Mouse (Mus musculus) gastrocnemius, postnatal 10 days (tissue): ENCODE measurements around the gene Ppp1r35. TPM values are rescaled to one million over a fixed set of nuclear protein-coding genes. Genes with fewer than 3 reads are reported as not detected.

ENCODE experiments used
- DNase-seq: peaks from one replicate; pipeline ENCODE4 v3.0.0; 2021; ENCODE audit warnings: mixed read lengths
- total RNA-seq, 2 experiments: library from RNA; stranded (reverse); gene quantifications; 2 replicates each; pipeline ENCODE4 v1.2.3; 2021

Ppp1r35 gene
- total RNA-seq, 2 experiments from 2014 or later: 9.8 to 13.5 TPM

DNA sequence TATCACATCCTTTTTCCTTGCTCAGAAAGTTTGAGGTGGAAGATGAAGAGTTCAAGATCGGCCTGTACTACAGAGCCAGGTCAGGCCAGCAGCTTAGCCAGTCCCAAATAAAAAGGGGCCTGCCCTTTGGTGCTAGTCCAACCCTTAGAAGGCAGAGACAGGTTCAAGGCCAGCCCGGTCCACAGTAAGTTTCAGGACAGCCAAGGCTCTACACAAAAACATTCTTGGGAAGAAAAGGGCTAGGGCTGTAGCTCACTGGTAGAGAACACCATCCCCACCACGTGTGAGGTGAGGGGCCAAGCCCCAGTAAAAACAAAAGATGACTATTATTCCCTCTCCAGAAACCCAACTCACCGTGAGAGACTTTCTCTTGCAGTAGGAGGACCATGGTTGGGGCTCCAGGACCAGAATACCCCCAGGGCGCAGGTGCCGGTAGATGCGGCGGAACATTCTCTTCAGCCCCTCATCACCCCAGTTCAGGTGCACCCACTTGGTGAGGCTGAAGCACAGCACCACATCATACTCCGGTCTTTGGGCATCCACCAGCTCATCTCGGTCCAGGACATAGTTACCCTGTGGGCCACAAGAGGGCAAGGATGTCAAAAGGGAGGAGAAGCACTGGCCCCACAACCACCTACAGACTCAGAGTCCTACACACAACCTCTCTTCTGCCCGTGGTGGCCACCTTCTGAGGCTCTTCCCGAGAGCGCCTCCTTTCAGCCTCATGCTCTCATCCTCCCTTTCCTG lies 4.3 kb downstream of the Ppp1r35 start:
- no peak for DNase-seq

DNA sequence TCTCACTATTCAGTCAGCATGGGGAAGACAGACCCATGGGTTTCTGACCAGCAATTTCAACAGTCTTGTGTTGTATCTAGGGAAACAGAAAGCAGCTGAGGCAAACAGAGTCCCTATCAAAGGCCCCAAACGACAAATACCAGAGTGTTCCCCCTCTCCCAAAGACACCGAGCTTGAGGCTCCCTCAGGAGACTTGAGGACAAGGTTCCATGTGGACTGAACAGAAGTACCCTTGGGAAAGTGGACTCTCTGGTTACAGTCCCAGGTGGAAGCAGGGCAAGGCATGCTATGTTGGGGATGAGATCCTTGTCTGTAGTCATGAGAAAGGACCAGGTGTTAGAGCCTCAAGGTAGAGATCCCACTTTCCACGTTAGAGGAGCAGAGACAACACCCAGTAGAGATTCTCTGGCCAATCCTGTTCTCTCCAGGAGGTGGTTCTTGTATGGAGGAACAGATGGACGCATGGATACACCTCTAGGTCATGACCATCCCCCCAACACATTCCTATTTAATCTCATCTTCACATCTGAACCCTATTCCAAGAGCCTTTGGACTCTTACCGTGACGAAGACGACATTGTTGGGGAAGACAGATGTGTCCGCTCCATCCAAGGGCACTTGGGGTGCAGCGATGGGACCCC lies 5.4 kb downstream of the Ppp1r35 start:
- DNase-seq: no peak

- no peak for DNase-seq
Observed at GRCm38 (mm10) chr5:137784546-137784945, 5.9 kb downstream of the Ppp1r35 start.

- DNase-seq: peak; percentile 16
Observed at GRCm38 (mm10) chr5:137785164-137786031, 6.7 kb downstream of the Ppp1r35 start.

- peak; percentile 100 for DNase-seq
Observed at GRCm38 (mm10) chr5:137786109-137786942, 7.7 kb downstream of the Ppp1r35 start.

GRCm38 (mm10) chr5:137787151-137787928 lies 8.7 kb downstream of the Ppp1r35 start, which contains the start of the genes Mepce and Zcwpw1:
TSS of gene Mepce (minus strand) at chr5:137787655.
TSS of gene Zcwpw1 (plus strand) at chr5:137787798.
- peak; percentile 97 for DNase-seq

- peak; percentile 20 for DNase-seq
Observed at GRCm38 (mm10) chr5:137788171-137788570, 9.5 kb downstream of the Ppp1r35 start.

GRCm38 (mm10) chr5:137788946-137789531 lies 10.4 kb downstream of the Ppp1r35 start:
- no peak for DNase-seq

- DNase-seq: no peak
Observed at GRCm38 (mm10) chr5:137791553-137791952, 12.9 kb downstream of the Ppp1r35 start.

DNA sequence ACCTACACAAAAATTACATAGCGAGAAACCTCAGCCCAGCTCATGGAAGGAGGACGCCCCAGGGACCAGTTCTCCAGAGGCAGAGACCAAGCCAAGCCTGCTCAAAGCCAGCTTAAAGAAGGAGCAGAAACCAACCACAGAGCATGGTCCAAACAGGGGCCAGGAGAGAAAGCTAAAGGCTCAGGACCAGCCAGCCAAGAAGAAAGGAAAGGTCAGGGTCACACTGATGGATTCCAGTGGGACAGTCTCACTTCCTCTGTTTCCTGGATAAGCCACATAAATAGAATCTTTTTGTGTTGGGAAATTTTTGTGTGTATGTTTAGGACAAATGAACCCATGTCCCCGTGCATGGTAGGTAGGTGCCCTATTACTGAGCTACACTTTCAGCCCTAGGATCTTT lies 18.0 kb downstream of the Ppp1r35 start:
- no peak for DNase-seq

- no peak for DNase-seq
Observed at GRCm38 (mm10) chr5:137800917-137801316, 22.3 kb downstream of the Ppp1r35 start.

DNA sequence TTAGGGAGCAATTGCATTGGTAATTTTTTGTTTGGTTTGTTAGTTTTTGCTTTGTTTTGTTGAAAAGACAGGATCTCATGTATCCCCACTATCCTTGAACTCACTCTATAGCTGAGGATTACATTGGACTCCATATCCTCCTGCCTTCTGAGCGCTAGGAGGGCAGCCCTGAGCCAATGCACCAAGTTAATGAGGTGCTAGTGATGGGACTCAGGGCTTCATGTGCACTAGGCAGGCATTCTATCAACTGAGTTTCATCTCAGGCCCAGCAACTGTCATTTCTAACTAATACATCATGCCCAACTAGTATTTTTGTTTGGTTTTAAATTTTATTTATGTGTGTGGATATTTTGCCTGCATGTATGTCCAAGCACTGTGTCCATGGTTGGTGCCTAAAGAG lies 27.5 kb downstream of the Ppp1r35 start:
- DNase-seq: no peak

DNA sequence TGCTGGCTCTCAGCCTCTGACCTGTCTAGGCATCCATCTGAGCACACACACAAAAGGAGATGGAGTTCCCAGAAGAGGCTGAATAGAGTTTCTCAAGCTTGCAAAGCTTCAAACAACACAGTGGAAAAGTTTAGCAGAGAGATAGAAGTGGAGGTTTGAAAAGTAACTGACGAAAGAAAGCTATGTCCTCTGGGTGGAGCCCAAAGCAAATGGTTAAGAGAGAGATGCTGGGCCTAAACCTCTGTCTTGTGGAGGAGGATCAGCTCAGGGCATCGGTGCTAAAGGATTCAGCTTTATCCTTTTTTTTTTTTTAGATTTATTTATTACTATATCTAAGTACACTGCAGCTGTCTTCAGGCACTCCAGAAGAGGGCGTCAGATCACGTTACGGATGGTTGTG lies 29.7 kb downstream of the Ppp1r35 start:
- DNase-seq: no peak

DNA sequence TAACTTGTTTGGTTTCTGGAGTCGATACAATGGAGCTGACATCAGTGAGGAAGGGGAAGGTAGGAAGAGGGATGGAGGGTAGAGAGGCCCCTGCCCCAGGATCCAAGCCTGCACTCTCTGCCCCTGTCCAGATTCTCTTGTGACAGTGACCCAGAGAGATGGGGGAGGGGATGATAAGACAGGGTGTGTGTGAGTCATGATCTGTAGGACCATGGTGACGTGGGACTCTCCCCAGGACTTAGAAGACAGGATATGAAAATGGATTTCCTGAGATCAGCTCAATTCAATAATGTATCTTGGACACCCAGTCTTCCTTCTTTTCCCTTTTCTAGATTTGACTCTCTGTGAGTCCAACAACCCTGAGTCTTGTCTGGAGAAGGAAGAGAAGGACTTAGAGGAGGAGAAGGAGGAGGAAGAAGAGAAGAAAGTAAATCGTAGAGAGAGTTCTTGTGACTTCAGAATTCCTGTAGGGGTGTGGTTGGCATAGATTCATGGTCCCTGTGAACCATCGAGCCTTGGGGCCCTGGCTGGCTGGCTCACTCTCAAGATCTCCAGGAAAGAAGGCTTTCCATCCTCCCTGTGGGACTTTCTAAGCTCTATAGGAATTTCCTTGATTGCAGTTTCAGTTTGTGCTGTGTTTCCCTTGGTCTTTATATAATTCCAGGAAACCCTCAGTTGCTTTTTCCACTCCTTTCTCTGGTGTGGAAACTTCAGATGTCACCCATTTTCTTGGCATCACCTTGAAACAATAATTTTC lies 39.0 kb downstream of the Ppp1r35 start:
- no peak for DNase-seq

- no peak for DNase-seq
Observed at GRCm38 (mm10) chr5:137822126-137822525, 43.5 kb downstream of the Ppp1r35 start.

GRCm38 (mm10) chr5:137822602-137823001 lies 44.0 kb downstream of the Ppp1r35 start:
- DNase-seq: no peak

DNA sequence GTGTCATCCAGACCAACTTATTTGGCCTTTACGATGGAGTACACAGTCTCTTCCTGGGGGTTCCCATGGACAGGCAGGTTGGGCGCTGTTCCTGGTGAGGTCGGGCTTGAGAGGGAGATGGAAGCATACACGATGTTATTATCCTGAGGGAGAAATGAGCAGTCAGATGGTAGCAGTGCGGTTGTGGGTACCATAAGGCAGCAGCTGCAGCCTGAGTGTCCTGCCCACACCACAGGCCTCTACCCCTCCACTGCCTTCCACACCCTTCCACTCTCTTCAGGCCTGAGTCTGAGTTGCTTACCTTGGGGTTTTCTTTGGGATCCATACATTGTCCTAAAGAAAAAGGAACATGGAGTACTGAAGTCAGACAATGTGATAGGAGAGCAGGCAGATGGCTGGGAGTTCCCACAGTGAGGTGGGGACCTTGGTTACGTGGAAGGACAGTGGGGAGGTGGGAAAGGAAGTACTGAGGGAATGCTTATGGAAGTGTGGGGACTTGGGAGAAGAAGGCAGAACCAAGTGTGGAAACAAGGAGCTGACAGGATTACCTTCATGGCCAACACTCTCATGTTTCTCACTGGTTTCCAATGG lies 44.9 kb downstream of the Ppp1r35 start:
- no peak for DNase-seq

DNA sequence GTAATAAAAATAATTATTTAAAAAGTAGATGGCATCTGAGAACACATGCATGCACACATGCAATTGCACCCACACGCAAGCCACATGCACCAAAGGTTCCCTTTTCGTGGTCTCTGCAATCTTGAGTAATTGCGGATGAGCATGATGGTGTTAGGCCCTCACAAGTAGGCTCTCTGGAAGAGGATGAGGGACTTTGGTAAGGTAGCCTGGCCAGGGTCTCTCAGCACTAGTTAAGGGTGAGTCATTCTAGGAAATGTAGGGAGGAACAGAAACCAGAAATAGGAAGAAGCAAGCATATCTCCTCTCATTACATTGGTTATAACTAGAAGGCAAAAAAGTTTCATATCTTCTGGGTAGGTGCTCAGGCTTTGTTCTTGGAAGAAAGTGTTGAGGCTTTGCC lies 46.4 kb downstream of the Ppp1r35 start:
- no peak for DNase-seq

DNA sequence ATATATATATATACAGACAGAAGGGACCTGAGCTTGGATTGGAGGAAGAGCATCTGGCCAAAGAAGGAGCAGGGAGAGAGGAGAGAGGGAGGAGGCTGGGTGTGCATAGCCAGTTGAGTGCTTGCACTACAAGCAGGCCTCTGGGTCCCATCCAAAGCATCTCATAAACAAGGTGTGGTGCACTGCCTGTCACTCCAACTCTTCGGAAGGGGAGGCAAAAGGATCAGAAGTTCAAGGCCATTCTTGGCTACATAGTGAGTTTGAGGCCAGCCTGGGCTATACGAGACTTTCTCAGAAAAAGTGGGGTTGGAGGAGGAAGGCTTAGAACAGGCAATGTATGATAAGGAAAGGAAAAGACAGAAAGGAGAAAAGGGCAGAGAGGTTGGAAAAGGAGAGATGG lies 47.3 kb downstream of the Ppp1r35 start:
- DNase-seq: no peak
